Mouse (Mus musculus) midbrain, embryonic 11.5 days (tissue): ENCODE measurements around the gene 4933406M09Rik. TPM values are rescaled to one million over a fixed set of nuclear protein-coding genes. Genes with fewer than 3 reads are reported as not detected.
A peak's percentile ranks its signal among the peaks of the same experiment; 100 is the strongest.

ENCODE experiments used
- ATAC-seq: fragments of 200-750 bp; cut with Nextera tagmentation; 2 replicates; pipeline ENCODE4 v1.8.0; 2017; ENCODE audit warnings: moderate TSS enrichment, moderate library complexity; ENCODE audit not compliant: low FRiP score
- DNase-seq: peaks from one replicate; pipeline ENCODE4 v3.0.0; 2015; ENCODE audit warnings: low spot score; ENCODE audit errors: missing footprints
- H3K27ac ChIP-seq: fragments of 300-500 bp; sonication (generic); 2 replicates; pipeline ENCODE4 v1.5.1; 2014; ENCODE audit warnings: low read depth, low read length
- H3K27me3 ChIP-seq: fragments of 300-500 bp; sonication (generic); 2 replicates; pipeline ENCODE4 v1.6.1; 2014; ENCODE audit warnings: mild to moderate bottlenecking, low read length, moderate library complexity, mixed read lengths; ENCODE audit not compliant: control insufficient read depth, insufficient read depth
- H3K36me3 ChIP-seq: fragments of 300-500 bp; sonication (generic); 2 replicates; pipeline ENCODE4 v1.6.1; 2014; ENCODE audit warnings: mild to moderate bottlenecking, low read length, moderate library complexity, mixed read lengths; ENCODE audit not compliant: control insufficient read depth, insufficient read depth
- H3K4me1 ChIP-seq: fragments of 300-500 bp; sonication (generic); 2 replicates; pipeline ENCODE4 v1.6.1; 2014; ENCODE audit warnings: low read length; ENCODE audit not compliant: control insufficient read depth, insufficient read depth
- H3K4me2 ChIP-seq: fragments of 300-500 bp; sonication (generic); 2 replicates; pipeline ENCODE4 v1.6.1; 2014; ENCODE audit warnings: mild to moderate bottlenecking, moderate library complexity
- H3K4me3 ChIP-seq: fragments of 300-500 bp; sonication (generic); 2 replicates; pipeline ENCODE4 v1.5.1; 2014; ENCODE audit warnings: low read depth, low read length
- H3K9ac ChIP-seq: fragments of 300-500 bp; sonication (generic); 2 replicates; pipeline ENCODE4 v1.6.1; 2014; ENCODE audit warnings: low read length
- H3K9me3 ChIP-seq: fragments of 300-500 bp; sonication (generic); 2 replicates; pipeline ENCODE4 v1.6.1; 2016; ENCODE audit warnings: low read length; ENCODE audit not compliant: control insufficient read depth
- WGBS: fragments of 180-500 bp; shearing (Covaris S2); extraction: QIAGEN DNeasy Blood & Tissue Kit; methylation state at CpG from one replicate; pipeline ENCODE4 v1.1.7; 2014; 5-methylcytosine and 5-hydroxymethylcytosine counted together
- polyA plus RNA-seq: library from polyadenylated mRNA; unstranded; fragments of >200 nt; fragmentation: Nextera tagmentation; extraction: Ambion mirVana; gene quantifications from 2 replicates; pipeline ENCODE4 v1.2.1, GENCODE M21; 2014

4933406M09Rik gene
- polyA plus RNA-seq, 1 experiment from 2014 or later, result not detected

- H3K27ac ChIP-seq, result no peak overlapping the region
- peak overlapping the region; percentile 59 for H3K9ac ChIP-seq
- under 1% methylated on average over 52 of the region's 54 CpGs for WGBS
Measured at GRCm38 (mm10) chr1:134344005-134344950, 41.5 kb upstream of the 4933406M09Rik start.

GRCm38 (mm10) chr1:134345075-134345474 is 40.7 kb upstream of the 4933406M09Rik start:
- Histone ChIP-seq H3K4me1 (peaks cover 9% of the 10 kb centered on the region), H3K4me3 (peak overlapping the region; percentile 40; the same call in 1 of the 2 replicates), H3K4me2 (peak overlapping the region; percentile 80; the same call in 1 of the 2 replicates), H3K9me3 (no peaks in the 10 kb centered on the region), H3K27me3 (no peaks in the 10 kb centered on the region), H3K27ac (no peak overlapping the region), H3K9ac (no peak overlapping the region), H3K36me3 (peaks cover 4% of the 10 kb centered on the region; the same call in 1 of the 2 replicates)
- no peak for ATAC-seq
- DNase-seq, result no peak
- WGBS, result 76% methylated on average over 4 of the region's 4 CpGs

More at GRCm38 (mm10) chr1:134344005-134344950, 41.5 kb upstream of the 4933406M09Rik start:
- H3K36me3 ChIP-seq, result peaks cover 4% of the 10 kb centered on the region; the same call in 1 of the 2 replicates
- peak; percentile 99 for DNase-seq
- H3K4me1 ChIP-seq, result peaks cover 9% of the 10 kb centered on the region
- ATAC-seq, result peak; percentile 96
- H3K4me2 ChIP-seq, result peak overlapping the region; percentile 80
- peak overlapping the region; percentile 40 for H3K4me3 ChIP-seq
- H3K27me3 ChIP-seq, result no peaks in the 10 kb centered on the region
- no peaks in the 10 kb centered on the region for H3K9me3 ChIP-seq

GRCm38 (mm10) chr1:134347791-134348190 is 37.9 kb upstream of the 4933406M09Rik start:
- H3K4me1 ChIP-seq, result peaks cover 9% of the 10 kb centered on the region
- no peak overlapping the region for H3K4me2 ChIP-seq
- no peak for ATAC-seq
- 89% methylated on average over 9 of the region's 9 CpGs for WGBS
- DNase-seq, result peak; percentile 81
- H3K9me3 ChIP-seq, result no peaks in the 10 kb centered on the region
- no peaks in the 10 kb centered on the region for H3K27me3 ChIP-seq
- H3K9ac ChIP-seq, result no peak overlapping the region
- peaks cover 18% of the 10 kb centered on the region for H3K36me3 ChIP-seq
- H3K4me3 ChIP-seq, result no peak overlapping the region
- no peak overlapping the region for H3K27ac ChIP-seq

DNA sequence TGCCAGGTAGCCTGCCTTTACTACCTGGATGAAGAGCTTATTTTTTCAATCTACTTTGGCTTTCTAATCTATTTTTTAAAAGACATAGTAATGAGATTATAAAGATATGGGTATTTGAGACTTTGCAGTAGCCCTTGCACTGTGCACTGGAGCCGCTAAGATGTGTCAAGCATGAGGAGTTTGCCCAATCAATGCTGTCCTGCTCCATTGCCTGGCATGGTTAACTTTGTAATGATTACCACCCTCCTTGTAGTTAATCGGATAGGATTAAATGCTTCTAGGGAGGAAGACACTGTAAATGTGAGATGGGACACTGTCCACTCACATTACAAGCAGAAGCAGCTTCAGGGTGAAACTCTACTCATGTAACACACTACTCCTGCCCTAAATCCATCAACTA is 32.4 kb upstream of the 4933406M09Rik start:
- ATAC-seq, result no peak
- Histone ChIP-seq H3K27ac (no peak overlapping the region), H3K36me3 (peaks cover 26% of the 10 kb centered on the region), H3K9ac (no peak overlapping the region), H3K9me3 (no peaks in the 10 kb centered on the region), H3K27me3 (no peaks in the 10 kb centered on the region), H3K4me3 (no peak overlapping the region), H3K4me2 (no peak overlapping the region), H3K4me1 (no peaks in the 10 kb centered on the region)
- DNase-seq, result no peak
- 98% methylated on average over 2 of the region's 2 CpGs for WGBS

DNA sequence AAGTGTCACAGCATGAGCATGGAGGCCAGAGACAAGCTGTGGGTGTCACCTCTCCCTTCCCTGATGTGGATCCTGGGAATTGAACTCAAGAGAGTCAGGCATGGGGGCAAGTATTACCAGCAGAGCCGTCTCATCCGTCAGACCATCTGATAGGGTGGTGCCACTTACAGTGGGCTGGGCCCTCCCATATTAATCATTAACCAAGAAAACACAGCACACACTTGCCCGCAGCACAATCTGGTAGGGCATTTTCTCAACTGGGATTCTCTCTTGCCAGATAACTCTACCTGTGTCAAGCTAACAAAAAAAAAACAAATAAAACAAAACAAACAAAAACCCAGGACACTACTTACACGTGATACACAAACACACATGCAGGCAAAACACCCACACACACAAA is 28.3 kb upstream of the 4933406M09Rik start:
- Histone ChIP-seq H3K4me3 (no peak overlapping the region), H3K9me3 (no peaks in the 10 kb centered on the region), H3K4me2 (no peak overlapping the region), H3K27me3 (no peaks in the 10 kb centered on the region), H3K27ac (no peak overlapping the region), H3K4me1 (peaks cover 7% of the 10 kb centered on the region), H3K9ac (no peak overlapping the region), H3K36me3 (peaks cover 18% of the 10 kb centered on the region; the same call in 1 of the 2 replicates)
- no peak for ATAC-seq
- 94% methylated on average over 4 of the region's 4 CpGs for WGBS
- DNase-seq, result no peak

DNA sequence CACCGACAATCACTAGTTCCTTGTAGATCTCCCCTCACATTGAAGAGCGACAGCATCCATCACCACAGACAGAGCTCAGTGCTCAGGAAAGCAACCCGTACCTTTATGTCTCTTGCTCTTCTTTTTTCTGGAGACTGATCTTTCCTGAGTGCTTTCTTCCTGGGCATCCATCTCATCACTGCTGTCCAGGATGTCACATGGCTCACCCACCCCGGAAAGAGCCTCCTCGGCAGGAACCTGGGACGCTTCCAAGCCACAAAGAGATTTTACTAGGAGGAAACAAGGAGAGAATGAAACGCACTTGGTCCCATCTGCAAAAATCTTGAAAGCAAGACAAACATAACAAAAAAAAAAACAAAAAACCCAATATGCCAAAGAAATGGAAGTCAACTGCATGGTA is 25.1 kb upstream of the 4933406M09Rik start:
- peak overlapping the region; percentile 58 for H3K4me2 ChIP-seq
- peak overlapping the region; percentile 91 for H3K4me3 ChIP-seq
- peak overlapping the region; percentile 92 for H3K9ac ChIP-seq
- peaks cover 12% of the 10 kb centered on the region; the same call in 1 of the 2 replicates for H3K36me3 ChIP-seq
- DNase-seq (peak; percentile 72), ATAC-seq (no peak)
- H3K27ac ChIP-seq, result no peak overlapping the region
- H3K27me3 ChIP-seq, result no peaks in the 10 kb centered on the region
- 84% methylated on average over 7 of the region's 7 CpGs for WGBS
- H3K9me3 ChIP-seq, result no peaks in the 10 kb centered on the region
- H3K4me1 ChIP-seq, result peaks cover 7% of the 10 kb centered on the region

- Histone ChIP-seq H3K4me1 (peaks cover 7% of the 10 kb centered on the region), H3K9ac (peak overlapping the region; percentile 92), H3K4me2 (peak overlapping the region; percentile 58), H3K27ac (peak overlapping the region; percentile 61; the same call in 1 of the 2 replicates), H3K36me3 (peaks cover 9% of the 10 kb centered on the region; the same call in 1 of the 2 replicates), H3K4me3 (peak overlapping the region; percentile 91), H3K9me3 (no peaks in the 10 kb centered on the region), H3K27me3 (no peaks in the 10 kb centered on the region)
- DNase-seq (no peak), ATAC-seq (peak; percentile 91)
- 2% methylated on average over 44 of the region's 44 CpGs for WGBS
Measured at GRCm38 (mm10) chr1:134361195-134361856, 24.4 kb upstream of the 4933406M09Rik start.

- Histone ChIP-seq H3K36me3 (peaks cover 8% of the 10 kb centered on the region; the same call in 1 of the 2 replicates), H3K27ac (peak within 1 kb of the TSS; percentile 69; the same call in 1 of the 2 replicates), H3K27me3 (no peaks in the 10 kb centered on the region), H3K4me1 (peaks cover 7% of the 10 kb centered on the region), H3K4me2 (peak within 1 kb of the TSS; percentile 67), H3K4me3 (peak within 1 kb of the TSS; percentile 91), H3K9ac (peak within 1 kb of the TSS; percentile 92), H3K9me3 (no peaks in the 10 kb centered on the region)
- DNase-seq (peak; percentile 100), ATAC-seq (peak; percentile 98)
- whole genome bisulfite sequencing, result under 1% methylated on average over 38 of the region's 38 CpGs
Measured at GRCm38 (mm10) chr1:134361857-134362212, 23.9 kb upstream of the 4933406M09Rik start, which contains the start of gene Tmem183a. Gene Tmem183a (minus strand): TSS chr1:134361979.
